Mouse (Mus musculus) ovary, postnatal 14 days (tissue): ENCODE data around the gene Fgf14.
"Not testable (repeated sequence)": the region's sequence is repeated elsewhere in the genome, so short reads cannot be mapped to it uniquely, and the experiment has no call there.

ENCODE experiments used
- DNase-seq: peaks from one replicate; pipeline ENCODE4 v3.0.0; 2022; ENCODE audit warnings: low spot score

Gene Fgf14

DNA sequence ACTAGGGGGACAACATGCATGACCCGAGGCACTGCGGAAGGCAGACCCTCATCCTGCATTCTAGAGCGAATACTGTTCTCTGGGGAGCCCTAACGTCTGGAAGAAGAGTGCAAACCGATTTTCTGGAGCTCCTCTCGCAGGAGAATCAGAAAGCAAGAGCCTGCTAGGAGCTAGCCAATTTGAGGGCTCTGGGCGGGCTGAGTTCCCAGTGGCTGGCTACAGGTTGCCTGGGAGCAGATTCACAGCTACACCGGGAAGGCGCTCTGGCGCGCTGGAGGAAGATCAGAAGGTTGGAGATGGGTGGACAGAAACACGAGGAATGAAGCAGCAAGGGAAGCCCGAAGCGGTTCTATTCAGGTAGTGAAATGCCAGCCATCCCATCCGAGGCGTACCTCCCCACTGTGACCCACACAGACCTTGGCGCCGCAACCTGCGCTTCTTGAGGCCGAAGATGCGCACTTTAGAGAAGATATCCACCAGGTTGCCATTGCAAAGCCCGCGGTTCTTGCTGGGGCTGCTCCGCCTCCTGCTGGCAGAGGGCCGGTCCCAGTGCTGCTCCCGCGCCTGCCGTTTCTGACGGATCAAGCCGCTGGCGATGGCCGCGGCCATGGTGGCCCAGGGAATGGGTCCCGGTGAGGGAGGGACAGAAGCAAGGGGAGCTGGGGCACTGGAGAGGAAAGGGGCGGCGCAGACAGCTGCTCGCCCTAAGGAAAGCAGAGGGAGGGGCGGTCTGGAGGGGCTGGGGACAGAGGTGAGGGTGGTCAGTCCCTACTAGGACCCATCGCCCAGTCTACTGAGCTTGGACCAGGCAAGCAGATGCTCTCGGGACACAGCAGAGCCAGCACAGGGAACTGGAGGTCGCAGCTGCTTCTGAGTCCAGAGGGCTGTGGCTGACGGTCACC, 484.8 kb downstream of the Fgf14 start:
- no peak for DNase-seq

DNA sequence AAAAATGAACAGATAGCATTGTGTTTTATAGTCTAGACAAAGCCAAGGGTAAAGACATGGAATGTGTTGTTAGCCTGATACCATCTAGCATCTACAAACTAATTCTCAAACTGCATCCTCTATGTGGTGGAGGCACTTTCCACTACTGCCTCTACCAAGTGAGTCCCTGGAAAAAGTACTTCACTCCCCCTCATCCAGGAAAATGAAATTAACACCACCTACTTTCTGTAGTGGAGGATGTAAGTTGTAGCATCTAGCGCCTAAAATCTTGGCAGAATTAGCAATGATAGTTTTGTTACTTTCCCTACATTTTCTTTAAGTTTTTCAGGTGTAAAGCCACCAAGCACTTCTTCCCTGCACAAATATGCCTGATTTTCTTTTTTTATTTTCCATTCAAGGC, 496.7 kb downstream of the Fgf14 start:
- DNase-seq, result no peak

- no peak for DNase-seq
These were observed 502.8 kb downstream of the Fgf14 start for GRCm38 (mm10) chr14:124174111-124174510.

DNA sequence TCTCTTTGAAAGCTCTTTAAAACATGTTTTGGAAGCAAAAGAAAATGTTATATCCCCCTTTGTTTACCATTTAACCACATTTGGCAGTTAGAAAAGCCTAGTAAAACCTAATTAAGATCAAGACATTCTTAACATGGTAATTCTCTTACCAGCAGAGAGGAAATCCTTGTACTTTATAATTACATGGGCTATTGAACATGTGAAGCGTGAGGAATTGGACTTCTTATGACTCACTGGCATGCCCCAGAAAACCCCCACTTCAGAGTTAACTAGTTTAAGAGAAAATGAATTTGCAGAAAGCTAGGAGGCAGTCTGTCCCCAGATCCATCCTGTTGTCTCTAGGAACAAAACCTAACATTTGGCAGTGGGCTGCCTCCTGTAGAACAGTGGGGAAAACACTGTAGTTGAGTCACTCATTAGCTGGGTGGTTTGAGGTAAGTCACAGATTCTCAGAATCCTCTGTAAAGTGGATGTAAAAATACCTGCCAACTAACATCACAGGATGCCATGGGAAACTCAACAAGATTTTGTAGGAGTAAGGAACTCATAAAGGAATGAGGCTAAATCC, 513.2 kb downstream of the Fgf14 start:
- no peak for DNase-seq

DNA sequence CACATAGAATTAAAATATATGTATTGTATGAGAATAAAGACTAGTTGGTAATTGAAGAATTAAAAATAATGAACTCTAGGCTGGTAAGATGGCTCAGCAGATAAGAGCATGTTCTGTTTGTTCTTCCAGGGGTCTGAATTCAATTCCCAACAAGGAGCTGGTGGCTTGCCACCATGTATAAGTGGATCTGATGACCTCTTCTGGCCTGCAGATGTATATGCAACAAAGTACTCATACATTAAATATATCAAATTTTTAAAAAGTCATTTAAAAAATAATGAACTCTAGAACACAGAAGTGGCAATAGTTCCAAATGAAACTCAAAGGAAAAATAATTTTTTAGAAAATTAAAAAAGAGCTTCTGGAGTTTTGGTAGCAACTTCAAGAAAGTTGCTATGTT, 529.5 kb downstream of the Fgf14 start:
- DNase-seq, result no peak

GRCm38 (mm10) chr14:124107205-124107873, 569.6 kb downstream of the Fgf14 start:
- no peak for DNase-seq

DNA sequence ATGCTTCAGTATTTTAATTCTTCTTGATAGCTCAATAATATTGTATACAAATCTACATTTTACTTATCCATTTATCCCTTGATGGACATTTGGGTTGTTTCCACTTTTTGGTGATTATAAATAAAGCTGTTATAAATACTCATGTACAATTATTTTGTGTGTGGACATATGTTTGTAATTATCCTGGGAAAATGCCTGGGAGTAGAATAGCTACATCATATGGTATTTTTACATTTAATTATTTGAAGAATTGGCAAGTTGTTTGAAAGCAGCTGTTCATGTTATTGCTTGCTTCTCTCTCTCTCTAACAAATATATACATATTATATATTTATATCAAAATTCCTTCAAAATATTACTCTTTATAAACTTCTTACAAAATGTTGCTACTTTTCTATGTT, 593.8 kb downstream of the Fgf14 start:
- DNase-seq, result no peak

- no peak for DNase-seq
These were observed 632.9 kb downstream of the Fgf14 start for GRCm38 (mm10) chr14:124044016-124044415.

- no peak for DNase-seq
These were observed 636.3 kb downstream of the Fgf14 start for GRCm38 (mm10) chr14:124040651-124041050.

DNA sequence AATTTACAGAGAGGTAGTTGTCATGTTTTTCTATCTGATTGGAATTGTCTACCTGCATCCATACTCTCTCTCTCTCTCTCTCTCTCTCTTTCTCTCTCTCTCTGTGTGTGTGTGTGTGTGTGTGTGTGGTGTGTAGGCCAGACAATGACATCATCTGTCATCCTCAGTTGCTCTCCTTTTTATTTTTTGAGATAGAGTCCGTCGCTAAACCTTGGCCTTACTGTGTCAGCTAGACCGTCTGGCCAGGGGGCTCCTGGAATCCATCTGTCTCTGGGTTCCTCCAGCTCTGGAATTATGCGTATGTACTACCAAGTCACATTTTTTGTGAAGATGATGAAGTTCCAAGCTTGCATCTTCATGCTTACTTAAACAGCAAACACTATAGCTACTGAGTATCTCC, 639.5 kb downstream of the Fgf14 start:
- no peak for DNase-seq

- DNase-seq, result no peak
These were observed 640.2 kb downstream of the Fgf14 start for GRCm38 (mm10) chr14:124036575-124037205.

GRCm38 (mm10) chr14:124033302-124033701, 643.6 kb downstream of the Fgf14 start:
- not testable (repeated sequence) for DNase-seq

DNA sequence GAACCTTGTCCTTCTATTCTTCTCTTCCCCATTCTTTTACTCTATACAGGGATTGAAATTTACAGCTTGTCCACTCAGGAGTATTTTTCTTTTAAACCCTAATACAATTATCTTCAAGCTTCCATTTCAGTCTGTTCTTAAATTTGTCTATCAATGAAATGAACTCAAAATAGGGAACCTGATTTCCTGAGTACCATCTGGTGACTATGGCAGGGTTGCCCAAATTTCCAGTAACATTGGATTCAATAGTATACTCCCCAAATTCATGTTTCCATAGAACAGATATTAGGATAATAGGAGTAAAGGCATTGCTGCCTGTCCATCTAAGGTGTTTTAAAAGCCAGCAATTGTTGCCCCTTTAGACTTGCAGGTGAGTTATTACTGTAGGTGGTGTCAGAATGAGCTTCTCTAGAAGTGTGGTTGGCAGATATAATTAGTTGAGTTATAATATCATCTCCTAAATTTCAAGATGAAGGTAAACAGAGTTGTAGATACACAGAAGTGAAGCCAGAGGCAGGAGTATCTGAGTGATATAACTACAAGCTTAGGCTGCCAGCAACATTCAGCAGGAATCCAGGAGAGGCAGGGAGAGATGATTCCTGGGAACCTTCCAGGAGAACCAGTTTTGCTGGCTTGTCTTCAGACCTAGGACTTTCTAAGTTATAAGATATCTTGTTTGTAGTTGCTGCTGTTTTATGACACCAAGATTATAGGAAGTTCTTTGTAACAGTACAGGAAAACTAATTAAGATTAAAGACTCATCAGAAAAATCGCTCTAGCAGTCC, 648.8 kb downstream of the Fgf14 start:
- no peak for DNase-seq

GRCm38 (mm10) chr14:123990591-123991195, 686.2 kb downstream of the Fgf14 start:
- no peak for DNase-seq

DNA sequence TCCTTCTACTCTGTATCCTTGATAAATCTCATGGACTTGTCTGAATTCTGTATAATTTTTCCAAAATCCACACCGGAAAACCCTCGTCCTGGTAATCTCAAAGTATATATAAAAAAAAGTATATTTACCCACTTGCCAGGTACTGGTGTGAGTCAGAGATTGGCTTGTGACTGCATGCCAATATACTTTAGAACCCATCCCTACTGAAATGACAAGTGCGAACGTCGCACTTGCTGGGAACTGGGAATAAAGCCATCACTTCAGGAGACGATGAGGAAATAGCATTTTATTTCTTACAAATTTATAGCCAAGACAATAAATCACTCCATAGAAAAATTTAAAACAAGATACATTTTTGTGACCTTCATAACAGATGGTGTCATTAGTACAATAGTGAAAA, 708.9 kb downstream of the Fgf14 start:
- no peak for DNase-seq

GRCm38 (mm10) chr14:123966531-123966930, 710.4 kb downstream of the Fgf14 start:
- no peak for DNase-seq
